Mouse (Mus musculus): ENCODE results near the gene Slc25a34.

DNA sequence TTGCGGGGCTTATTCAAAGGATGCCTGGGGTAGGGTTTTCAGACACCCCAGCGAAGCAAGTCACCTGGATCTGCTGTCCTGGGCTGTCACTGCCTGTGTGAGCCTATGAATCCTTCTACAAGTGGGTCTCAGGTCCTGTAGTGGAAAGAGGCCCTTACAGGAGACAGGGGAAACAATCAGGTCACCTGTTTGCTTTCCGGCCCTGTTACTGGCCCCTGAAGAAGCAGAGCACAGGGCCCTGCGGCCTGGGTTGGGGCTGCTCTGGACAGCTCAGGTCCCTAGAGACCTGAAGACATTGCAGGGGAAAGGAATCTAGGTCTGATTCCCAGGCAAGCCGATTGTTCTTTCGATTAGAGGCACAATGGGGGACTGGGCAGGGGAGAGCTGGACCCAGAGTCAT is 23.3 kb downstream of the Slc25a34 start:
- TF ChIP-seq CTCF (IDR thresholded peaks at IDR 0.05; ENCODE audit: low read depth) (no peak; the same call in 1 of the 2 replicates), EP300 (IDR thresholded peaks at IDR 0.05; ENCODE audit: low read depth) (no peak)

Data from heart, postnatal 0 days (tissue).